Mouse (Mus musculus): ENCODE data around the gene Olfr159.

DNA sequence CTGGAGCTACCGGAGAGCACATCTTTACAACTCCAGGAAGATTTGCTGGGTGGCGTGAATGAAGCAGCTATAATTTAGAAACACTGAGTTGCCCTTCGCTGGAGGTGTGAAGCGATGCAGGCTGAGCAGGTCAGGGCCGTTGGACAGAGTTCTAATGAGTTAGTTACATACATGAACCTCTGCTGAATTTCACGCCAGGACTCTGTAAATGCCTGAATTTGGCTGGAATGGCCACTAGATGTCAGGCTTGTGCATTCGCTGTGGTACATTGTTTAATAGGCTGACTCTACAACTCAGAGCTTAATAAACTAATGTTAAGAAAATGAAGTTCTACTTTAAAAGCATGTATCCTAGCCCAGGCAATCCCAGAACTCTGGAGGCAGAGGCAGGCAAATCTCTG lies 7.4 kb downstream of the Olfr159 start:
- TF ChIP-seq POLR2A (IDR thresholded peaks at IDR 0.05; ENCODE audit: low read depth, low read length) (no peak), CTCF (IDR thresholded peaks at IDR 0.05; ENCODE audit: extremely low read depth, insufficient read depth, insufficient read length, insufficient replicate concordance) (peak; percentile 40; the same call in 1 of the 2 replicates)
